Mouse (Mus musculus) G1E (cell line): ENCODE results near the gene Slc31a1. TPM values are rescaled to one million over a fixed set of nuclear protein-coding genes. Genes with fewer than 3 reads are reported as not detected.
A peak's percentile ranks its signal among the peaks of the same experiment; 100 is the strongest.

ENCODE experiments used
- ATAC-seq: 2 replicates; pipeline ENCODE4 v1.8.0; 2016; ENCODE audit warnings: mild to moderate bottlenecking; ENCODE audit not compliant: insufficient number of reproducible peaks, poor library complexity, low FRiP score, severe bottlenecking; ENCODE audit errors: extremely low read depth
- DNase-seq: peaks from one replicate; pipeline ENCODE4 v3.0.0; 2012; ENCODE audit warnings: low spot score
- H3K27me3 ChIP-seq: 2 replicates; pipeline ENCODE4 v1.6.1; 2012; ENCODE audit warnings: mild to moderate bottlenecking, low read length, inconsistent platforms; ENCODE audit not compliant: insufficient read depth
- H3K36me3 ChIP-seq: replicated peaks from 2 replicates; pipeline ENCODE3; 2012; ENCODE audit warnings: mild to moderate bottlenecking, inconsistent platforms
- H3K4me1 ChIP-seq: 2 replicates; pipeline ENCODE4 v1.6.1; 2012; ENCODE audit warnings: low read depth, low read length, inconsistent platforms, mixed read lengths; ENCODE audit not compliant: insufficient read depth
- H3K4me3 ChIP-seq: 2 replicates; pipeline ENCODE4 v1.5.1; 2012; ENCODE audit warnings: low read depth, mild to moderate bottlenecking, inconsistent platforms, low read length, moderate library complexity, mixed read lengths
- H3K9me3 ChIP-seq: replicated peaks from 2 replicates; pipeline ENCODE4 v1.6.1; 2012; ENCODE audit warnings: inconsistent platforms
- CTCF ChIP-seq: IDR thresholded peaks from 2 replicates; pipeline ENCODE4 v1.5.1; 2012; ENCODE audit warnings: low read depth, low read length, inconsistent platforms, mixed read lengths
- GATA1 ChIP-seq: IDR thresholded peaks from 2 replicates; pipeline ENCODE4 v1.6.1; 2012; ENCODE audit warnings: borderline replicate concordance, low read length, inconsistent platforms, mixed read lengths
- GATA2 ChIP-seq: IDR thresholded peaks from 2 replicates; pipeline ENCODE4 v1.6.1; 2012; ENCODE audit warnings: low read depth, low read length, inconsistent platforms, borderline replicate concordance
- POLR2AphosphoS5 ChIP-seq: IDR thresholded peaks from 2 replicates; pipeline ENCODE4 v1.6.1; 2012; ENCODE audit warnings: low read depth, low read length, inconsistent platforms; ENCODE audit not compliant: insufficient replicate concordance
- TAL1 ChIP-seq: conservative IDR thresholded peaks from 2 replicates; pipeline ENCODE4 v1.6.1; 2012; ENCODE audit warnings: low read depth, low read length, inconsistent platforms, mixed read lengths
- polyA plus RNA-seq: library from polyadenylated mRNA; stranded (reverse); fragments of >175 nt; gene quantifications from 2 replicates; pipeline ENCODE4 v1.2.3, GENCODE M21; 2012
- total RNA-seq, 2 experiments: library from RNA; stranded (forward) in 1 of 2; stranded (reverse) in 1 of 2; fragments of 200-1000 nt in 1 of 2; fragments of >200 nt in 1 of 2; fragmentation: Nextera tagmentation in 1 of 2; gene quantifications; 2 replicates each; pipeline ENCODE4 v1.2.3; 2014 to 2017

Slc31a1 gene
- total RNA-seq (2014; fragmentation: Nextera tagmentation) (46.4 and 47.5 TPM in 2 replicates), total RNA-seq (2017) (25.7 and 30.4 TPM in 2 replicates), polyA plus RNA-seq (2.2 and 3.4 TPM in 2 replicates)

DNA sequence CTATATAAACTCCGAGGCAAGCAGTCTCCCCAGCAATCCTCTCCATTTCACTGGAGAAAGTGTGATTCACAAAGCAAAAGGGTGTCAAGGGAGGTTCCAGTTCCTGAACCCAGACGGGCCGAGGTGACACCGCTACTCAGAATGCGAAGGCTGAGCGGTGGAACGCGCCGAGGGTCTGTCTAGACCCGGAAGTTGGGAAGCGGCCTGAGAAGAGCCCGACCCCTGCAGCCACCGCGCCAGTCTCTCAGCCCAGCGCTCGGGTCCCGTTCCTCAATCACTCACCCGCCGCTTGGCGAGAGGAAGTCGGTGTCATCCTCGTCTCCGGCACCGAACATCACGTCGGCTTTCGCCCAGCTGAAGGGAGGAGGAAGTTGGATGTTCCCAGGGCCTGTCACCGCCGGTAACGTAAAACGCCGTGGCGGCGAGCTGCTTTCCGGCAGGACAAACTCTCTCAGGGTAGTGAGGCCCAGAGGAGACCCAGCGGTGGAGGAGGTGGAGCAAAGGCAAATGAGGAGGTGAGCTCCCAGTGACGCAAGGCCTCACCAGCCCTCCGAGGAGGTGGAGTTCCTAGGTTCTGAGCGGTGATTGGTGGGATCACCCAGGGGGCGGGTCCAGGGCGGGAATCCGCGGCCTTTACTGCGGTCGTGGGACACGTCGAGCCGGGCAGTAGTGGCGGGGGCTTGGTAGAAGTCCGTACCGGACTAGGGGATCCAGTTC, at the start of gene Slc31a1, which contains the start of gene Fkbp15:
Gene Slc31a1 (plus strand): TSS at position 640 of the 717 bp plus-strand sequence.
Gene Fkbp15 (minus strand): TSS at position 461 of the 717 bp plus-strand sequence.
- peaks cover 45% of the 10 kb centered on the region for H3K4me1 ChIP-seq
- ATAC-seq (peak; percentile 99), DNase-seq (peak; percentile 94)
- no peaks in the 10 kb centered on the region for H3K9me3 ChIP-seq
- peak within 1 kb of the TSS; percentile 86 for H3K4me3 ChIP-seq
- TF ChIP-seq GATA2 (no peak), CTCF (no peak), POLR2AphosphoS5 (no peak), TAL1 (no peak), GATA1 (no peak)
- no peaks in the 10 kb centered on the region for H3K27me3 ChIP-seq
- peaks cover 30% of the 10 kb centered on the region for H3K36me3 ChIP-seq

DNA sequence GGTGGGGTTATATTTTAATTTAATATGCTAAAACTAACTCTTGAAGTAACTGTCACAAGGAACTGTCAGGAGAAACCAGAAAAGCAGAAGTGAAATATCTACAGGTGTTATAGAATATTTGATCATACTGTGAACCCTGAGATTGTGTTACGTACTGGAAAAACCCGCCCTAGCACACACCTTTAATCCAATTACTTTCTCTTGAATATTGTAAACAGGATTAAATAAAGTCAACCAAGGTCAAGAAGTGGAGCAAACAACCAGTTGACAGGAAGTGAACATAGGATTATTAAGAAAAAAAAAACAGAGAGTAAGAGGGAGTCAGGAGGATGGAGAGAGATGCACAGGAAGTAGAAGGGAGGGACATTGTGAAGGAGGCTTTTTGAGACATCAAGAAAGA, 47.7 kb upstream of the Slc31a1 start:
- Histone ChIP-seq H3K9me3 (no peaks in the 10 kb centered on the region), H3K4me1 (peaks cover 3% of the 10 kb centered on the region), H3K27me3 (no peaks in the 10 kb centered on the region), H3K4me3 (no peak overlapping the region), H3K36me3 (peaks cover 68% of the 10 kb centered on the region)
- no peak for TF ChIP-seq GATA1
- TF ChIP-seq POLR2AphosphoS5, result no peak
- TF ChIP-seq GATA2, result no peak
- no peak for DNase-seq
- ATAC-seq, result no peak

DNA sequence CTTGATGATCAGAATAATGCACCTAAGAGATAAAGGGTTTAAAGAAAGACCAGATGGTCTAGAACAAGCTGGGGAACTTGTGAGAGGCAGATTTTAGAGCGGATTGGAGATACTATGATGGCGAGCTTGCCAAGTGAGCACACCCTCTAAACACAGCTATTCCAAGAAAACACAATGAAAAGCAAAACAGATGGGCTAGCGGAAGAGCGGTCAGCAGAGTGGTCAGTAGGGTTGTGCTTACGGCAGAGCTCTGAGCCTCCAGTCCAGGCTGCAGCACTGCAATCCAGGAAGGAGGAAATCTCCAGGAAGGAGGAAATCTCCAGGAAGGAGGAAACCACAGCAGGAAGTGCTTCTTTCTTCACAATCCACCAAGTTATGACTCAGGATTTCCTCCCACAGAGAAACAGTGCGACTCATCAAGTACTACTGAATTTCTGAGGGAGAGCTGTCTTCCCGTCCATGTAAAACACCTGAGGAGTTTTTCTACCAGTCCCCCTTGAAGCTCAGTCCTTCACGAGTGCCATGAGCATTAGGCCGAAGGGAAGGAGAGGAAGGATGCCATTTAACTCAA, 46.8 kb upstream of the Slc31a1 start:
- H3K4me1 ChIP-seq, result peaks cover 3% of the 10 kb centered on the region
- DNase-seq (no peak), ATAC-seq (no peak)
- TF ChIP-seq POLR2AphosphoS5, result no peak
- TF ChIP-seq TAL1, result no peak
- no peak for TF ChIP-seq CTCF
- H3K36me3 ChIP-seq, result peaks cover 68% of the 10 kb centered on the region
- no peaks in the 10 kb centered on the region for H3K27me3 ChIP-seq
- H3K4me3 ChIP-seq, result no peak overlapping the region
- H3K9me3 ChIP-seq, result no peaks in the 10 kb centered on the region

DNA sequence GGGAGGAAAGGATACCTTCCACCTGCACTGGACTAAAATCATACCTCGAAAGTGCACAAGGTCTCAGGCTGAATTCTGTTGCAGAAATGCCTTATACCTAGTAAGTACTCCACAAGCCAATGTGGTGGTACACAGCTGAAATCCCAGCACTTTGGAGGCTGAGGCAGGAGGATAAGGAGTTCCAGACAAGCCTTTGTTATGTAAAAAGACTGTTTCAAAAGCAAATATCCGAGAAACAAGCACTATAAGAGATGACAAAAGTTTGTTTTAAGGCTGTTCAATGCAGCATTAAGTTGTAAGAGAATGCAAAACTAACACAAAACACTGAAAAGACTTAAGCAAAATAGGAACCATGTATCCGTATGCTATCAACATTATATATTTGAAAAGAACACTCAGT, 46.0 kb upstream of the Slc31a1 start:
- Histone ChIP-seq H3K4me1 (peaks cover 3% of the 10 kb centered on the region), H3K9me3 (no peaks in the 10 kb centered on the region), H3K36me3 (peaks cover 76% of the 10 kb centered on the region), H3K27me3 (no peaks in the 10 kb centered on the region), H3K4me3 (no peak overlapping the region)
- ATAC-seq, result no peak
- TF ChIP-seq GATA2 (no peak), POLR2AphosphoS5 (no peak), TAL1 (no peak), GATA1 (no peak), CTCF (no peak)
- no peak for DNase-seq

DNA sequence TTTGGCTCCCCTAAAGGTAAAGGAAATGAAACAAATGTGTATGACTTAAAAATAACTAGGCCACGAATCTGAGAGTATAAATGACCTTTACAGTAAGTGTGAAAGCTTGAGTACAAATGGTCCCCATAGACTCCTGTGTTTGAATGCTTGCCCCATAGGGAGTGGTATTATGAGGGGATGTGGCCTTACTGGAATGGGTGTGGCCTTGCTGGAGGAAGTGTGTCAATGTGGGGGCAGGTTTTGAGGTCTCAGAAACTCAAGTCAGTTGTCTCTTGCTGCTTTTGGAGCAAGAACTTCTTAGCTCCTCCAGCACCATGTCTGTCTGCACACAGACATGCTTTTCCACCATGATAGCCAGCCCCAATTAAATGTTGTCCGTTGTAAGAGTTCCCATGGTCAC, 44.1 kb upstream of the Slc31a1 start:
- H3K4me1 ChIP-seq, result peaks cover 3% of the 10 kb centered on the region
- no peak for TF ChIP-seq GATA2
- no peak for TF ChIP-seq GATA1
- no peak for TF ChIP-seq POLR2AphosphoS5
- no peak for TF ChIP-seq CTCF
- no peak for TF ChIP-seq TAL1
- H3K9me3 ChIP-seq, result no peaks in the 10 kb centered on the region
- DNase-seq (no peak), ATAC-seq (no peak)
- H3K27me3 ChIP-seq, result no peaks in the 10 kb centered on the region
- H3K4me3 ChIP-seq, result no peak overlapping the region
- peaks cover 89% of the 10 kb centered on the region for H3K36me3 ChIP-seq

DNA sequence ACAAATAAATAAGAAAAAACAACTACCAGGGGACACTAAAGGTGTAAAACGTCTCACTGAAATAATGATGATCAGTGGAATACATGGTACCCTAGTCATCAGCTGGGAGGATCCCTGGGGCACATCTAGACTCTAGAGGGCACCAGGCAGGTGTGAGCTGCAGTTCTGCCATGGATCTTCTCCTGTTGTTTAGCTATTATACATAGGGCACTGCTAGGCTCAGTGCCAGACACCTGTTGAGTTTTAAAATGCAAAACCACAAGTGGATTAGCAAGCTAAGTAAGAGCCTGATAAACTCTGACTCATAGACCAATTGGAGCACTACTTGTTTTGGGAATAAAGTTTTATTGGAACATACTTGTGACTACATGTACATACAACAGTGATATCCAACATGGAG, 42.2 kb upstream of the Slc31a1 start:
- Histone ChIP-seq H3K36me3 (peaks cover 90% of the 10 kb centered on the region), H3K4me3 (no peak overlapping the region), H3K4me1 (peaks cover 9% of the 10 kb centered on the region), H3K27me3 (no peaks in the 10 kb centered on the region), H3K9me3 (no peaks in the 10 kb centered on the region)
- DNase-seq, result no peak
- TF ChIP-seq TAL1 (no peak), GATA2 (no peak), POLR2AphosphoS5 (no peak)
- ATAC-seq, result no peak
